Mouse (Mus musculus): ENCODE results near the gene Trak2. TPM values are rescaled to one million over a fixed set of nuclear protein-coding genes. Genes with fewer than 3 reads are reported as not detected.
"Not testable (repeated sequence)": the region's sequence is repeated elsewhere in the genome, so short reads cannot be mapped to it uniquely, and the experiment has no call there.

Trak2 gene
- polyA plus RNA-seq, 1 experiment from 2014 or later = 29.6 TPM

DNA sequence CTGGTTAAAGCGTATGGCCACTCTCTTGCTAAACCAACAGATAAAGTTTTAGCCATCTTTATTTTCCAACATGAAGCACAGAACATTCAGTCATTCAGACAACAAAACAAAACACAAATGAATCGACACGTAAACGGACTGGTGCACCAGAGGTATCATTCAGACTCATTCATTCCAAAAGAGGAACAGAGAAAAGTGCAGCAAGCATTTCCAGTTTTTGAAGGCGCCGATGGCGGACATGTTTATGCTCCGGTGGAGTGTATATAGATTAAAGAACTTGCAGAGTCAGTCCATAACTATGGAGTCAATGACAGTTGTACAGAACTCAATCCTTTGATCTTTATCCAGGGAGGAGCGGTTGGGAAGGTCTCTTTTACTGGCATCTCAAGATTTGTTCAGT, 90.0 kb downstream of the Trak2 start:
- not testable (repeated sequence) for H3K9ac ChIP-seq; H3K27me3 ChIP-seq; H3K4me1 ChIP-seq (replicated peaks); H3K4me2 ChIP-seq; H3K4me3 ChIP-seq; ATAC-seq (replicated peaks; ENCODE audit: insufficient number of reproducible peaks, insufficient read depth, low FRiP score, low read depth); H3K27ac ChIP-seq; H3K9me3 ChIP-seq (replicated peaks); H3K36me3 ChIP-seq
- 91% methylated on average over 9 of the region's 9 CpGs for WGBS

DNA sequence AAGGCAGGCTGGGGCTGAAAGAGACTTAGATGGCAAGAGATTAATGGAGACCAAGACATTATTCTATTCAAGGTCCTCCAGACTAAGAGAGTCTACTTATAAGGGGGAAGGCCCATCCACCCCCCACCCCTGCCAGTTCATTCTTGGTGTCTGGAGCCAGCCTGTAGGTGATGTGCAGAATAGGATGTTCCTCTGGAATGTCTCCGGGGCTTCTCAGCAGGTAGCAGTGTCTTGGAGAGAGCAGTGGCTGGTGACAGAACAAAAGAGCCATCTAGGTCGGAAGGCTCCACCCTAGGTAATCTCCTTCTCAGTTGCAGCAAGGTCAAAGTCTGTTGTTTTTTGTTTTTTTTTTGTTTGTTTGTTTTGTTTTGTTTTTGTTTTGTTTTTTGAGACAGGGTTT, 93.9 kb downstream of the Trak2 start:
- H3K9me3 ChIP-seq (replicated peaks); ATAC-seq (replicated peaks; ENCODE audit: insufficient number of reproducible peaks, insufficient read depth, low FRiP score, low read depth); H3K9ac ChIP-seq; H3K36me3 ChIP-seq; H3K4me2 ChIP-seq; H3K4me1 ChIP-seq (replicated peaks); H3K27ac ChIP-seq; H3K27me3 ChIP-seq; H3K4me3 ChIP-seq: not testable (repeated sequence)
- WGBS = 86% methylated on average over 2 of the region's 2 CpGs

- H3K9me3 ChIP-seq (replicated peaks); H3K27me3 ChIP-seq; H3K4me3 ChIP-seq; H3K36me3 ChIP-seq; H3K4me2 ChIP-seq; H3K4me1 ChIP-seq (replicated peaks); H3K27ac ChIP-seq; H3K9ac ChIP-seq; ATAC-seq (replicated peaks; ENCODE audit: insufficient number of reproducible peaks, insufficient read depth, low FRiP score, low read depth): not testable (repeated sequence)
- WGBS = 56% methylated on average over 4 of the region's 4 CpGs
Measured at GRCm38 (mm10) chr1:58876500-58876899, 96.7 kb downstream of the Trak2 start.

- not testable (repeated sequence) for H3K36me3 ChIP-seq; H3K9me3 ChIP-seq (replicated peaks); H3K4me3 ChIP-seq; H3K4me2 ChIP-seq; H3K9ac ChIP-seq; H3K27ac ChIP-seq; H3K4me1 ChIP-seq (replicated peaks); ATAC-seq (replicated peaks; ENCODE audit: insufficient number of reproducible peaks, insufficient read depth, low FRiP score, low read depth); H3K27me3 ChIP-seq
- 61% methylated on average over 3 of the region's 3 CpGs for WGBS
Measured at GRCm38 (mm10) chr1:58860586-58860985, 112.6 kb downstream of the Trak2 start.

DNA sequence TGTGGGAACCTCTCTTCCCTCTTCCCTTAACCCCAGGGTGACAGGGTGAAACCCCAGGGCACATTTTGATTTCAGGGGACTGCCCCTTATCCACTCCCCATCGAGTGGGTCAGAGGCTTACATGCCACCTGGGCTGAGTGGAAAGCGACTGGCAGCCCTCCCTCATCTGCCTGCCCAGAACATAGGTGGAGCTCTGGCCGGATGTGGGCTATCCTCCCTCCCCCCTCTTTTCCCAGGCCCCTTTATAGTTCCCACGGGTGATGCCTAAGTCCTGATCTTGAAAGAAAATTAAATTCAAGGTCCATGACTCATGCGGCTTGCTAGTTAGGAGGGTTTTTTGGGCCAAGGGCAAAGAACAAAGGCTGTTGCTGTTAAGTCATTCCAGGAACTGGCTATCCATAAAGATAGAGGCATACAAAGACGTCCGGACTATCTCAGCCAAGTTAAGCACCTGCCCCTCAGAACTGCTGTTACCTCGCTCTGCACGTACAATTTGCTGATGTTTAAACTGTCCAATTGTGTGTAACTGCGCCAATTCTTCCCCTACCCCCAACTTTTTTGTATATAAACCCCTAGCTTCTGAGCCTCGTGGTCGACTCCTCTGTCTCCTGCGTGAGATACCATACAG, 113.4 kb downstream of the Trak2 start:
- not testable (repeated sequence) for H3K36me3 ChIP-seq; H3K4me3 ChIP-seq; H3K27me3 ChIP-seq; H3K4me1 ChIP-seq (replicated peaks); H3K9me3 ChIP-seq (replicated peaks); H3K27ac ChIP-seq; H3K9ac ChIP-seq; H3K4me2 ChIP-seq; ATAC-seq (replicated peaks; ENCODE audit: insufficient number of reproducible peaks, insufficient read depth, low FRiP score, low read depth)
- 58% methylated on average over 13 of the region's 13 CpGs for WGBS

- ATAC-seq (replicated peaks; ENCODE audit: insufficient number of reproducible peaks, insufficient read depth, low FRiP score, low read depth); H3K4me1 ChIP-seq (replicated peaks); H3K4me3 ChIP-seq; H3K4me2 ChIP-seq; H3K36me3 ChIP-seq; H3K9me3 ChIP-seq (replicated peaks); H3K9ac ChIP-seq; H3K27ac ChIP-seq; H3K27me3 ChIP-seq: not testable (repeated sequence)
- WGBS = 49% methylated on average over 4 of the region's 4 CpGs
Measured at GRCm38 (mm10) chr1:58859131-58859530, 114.1 kb downstream of the Trak2 start.

- 60% methylated on average over 3 of the region's 3 CpGs for WGBS
- H3K9ac ChIP-seq; H3K27ac ChIP-seq; H3K36me3 ChIP-seq; ATAC-seq (replicated peaks; ENCODE audit: insufficient number of reproducible peaks, insufficient read depth, low FRiP score, low read depth); H3K4me2 ChIP-seq; H3K27me3 ChIP-seq; H3K9me3 ChIP-seq (replicated peaks); H3K4me1 ChIP-seq (replicated peaks); H3K4me3 ChIP-seq: not testable (repeated sequence)
Measured at GRCm38 (mm10) chr1:58856811-58857210, 116.4 kb downstream of the Trak2 start.

Other genes starting within 250 kb of the Trak2 start
- gene Casp8, start 178.1 kb downstream of the Trak2 start, polyA plus RNA-seq (2015; fragmentation: Nextera tagmentation; extraction: Ambion mirVana) = 18.7 and 23.9 TPM in 2 replicates
- 24.1 and 29.0 TPM in 2 replicates for gene Stradb, start 92 bp upstream of the Trak2 start, polyA plus RNA-seq (2015; fragmentation: Nextera tagmentation; extraction: Ambion mirVana)
- not detected in 2 replicates for gene C2cd6, start 121.5 kb upstream of the Trak2 start, polyA plus RNA-seq (2015; fragmentation: Nextera tagmentation; extraction: Ambion mirVana)
- gene Tmem237, start 147.0 kb upstream of the Trak2 start, polyA plus RNA-seq (2015; fragmentation: Nextera tagmentation; extraction: Ambion mirVana) = 12.5 and 14.5 TPM in 2 replicates
- 0.42 and 0.52 TPM in 2 replicates for gene Mpp4, start 190.0 kb upstream of the Trak2 start, polyA plus RNA-seq (2015; fragmentation: Nextera tagmentation; extraction: Ambion mirVana)